Mouse (Mus musculus) thymus, adult 2 months (tissue): ENCODE measurements at regions not wholly inside any gene's neighbourhood (a gene's known extent, or its start where the extent isn't known, plus 50 kb on each side); places are given as distances from the start of the nearest gene placed in this dataset.

Experiments
- DNase-seq: peaks from one replicate; pipeline ENCODE4 v3.0.0; 2021
- H3K27ac ChIP-seq: fragments of 200-500 bp; 2 replicates; pipeline ENCODE4 v1.5.1; 2012; ENCODE audit warnings: low read length, control low read depth; ENCODE audit not compliant: control insufficient read depth, insufficient read depth
- H3K27me3 ChIP-seq: fragments of 200-500 bp; 2 replicates; pipeline ENCODE4 v1.6.1; 2012; ENCODE audit warnings: mild to moderate bottlenecking, low read length, moderate library complexity, mixed read lengths; ENCODE audit not compliant: control insufficient read depth, insufficient read depth
- H3K36me3 ChIP-seq: fragments of 200-500 bp; 2 replicates; pipeline ENCODE4 v1.6.1; 2012; ENCODE audit warnings: mild to moderate bottlenecking, low read length, moderate library complexity; ENCODE audit not compliant: control insufficient read depth, insufficient read depth
- H3K4me1 ChIP-seq: fragments of 200-500 bp; replicated peaks from 2 replicates; pipeline ENCODE4 v1.6.1; 2012; ENCODE audit warnings: low read length; ENCODE audit not compliant: control insufficient read depth, insufficient read depth
- H3K4me3 ChIP-seq: fragments of 200-500 bp; 2 replicates; pipeline ENCODE4 v1.5.1; 2012; ENCODE audit warnings: mild to moderate bottlenecking, low read length, control low read depth, moderate library complexity; ENCODE audit not compliant: control insufficient read depth, insufficient read depth
- CTCF ChIP-seq: fragments of 200-500 bp; IDR thresholded peaks from 2 replicates; pipeline ENCODE4 v1.5.1; 2012; ENCODE audit warnings: mild to moderate bottlenecking, control low read depth, low read length, moderate library complexity, borderline replicate concordance; ENCODE audit not compliant: control insufficient read depth, poor library complexity, insufficient read depth; ENCODE audit errors: extremely low read depth
- POLR2A ChIP-seq: fragments of 200-500 bp; IDR thresholded peaks from 2 replicates; pipeline ENCODE4 v1.6.1; 2012; ENCODE audit warnings: mild to moderate bottlenecking, low read length, control low read depth, moderate library complexity; ENCODE audit not compliant: control insufficient read depth, poor library complexity, insufficient read depth; ENCODE audit errors: extremely low read depth
- WGBS: fragments of 180-500 bp; shearing (Covaris S2); methylation state at CpG from one replicate; pipeline ENCODE4 v1.1.7; 2018; 5-methylcytosine and 5-hydroxymethylcytosine counted together

DNA sequence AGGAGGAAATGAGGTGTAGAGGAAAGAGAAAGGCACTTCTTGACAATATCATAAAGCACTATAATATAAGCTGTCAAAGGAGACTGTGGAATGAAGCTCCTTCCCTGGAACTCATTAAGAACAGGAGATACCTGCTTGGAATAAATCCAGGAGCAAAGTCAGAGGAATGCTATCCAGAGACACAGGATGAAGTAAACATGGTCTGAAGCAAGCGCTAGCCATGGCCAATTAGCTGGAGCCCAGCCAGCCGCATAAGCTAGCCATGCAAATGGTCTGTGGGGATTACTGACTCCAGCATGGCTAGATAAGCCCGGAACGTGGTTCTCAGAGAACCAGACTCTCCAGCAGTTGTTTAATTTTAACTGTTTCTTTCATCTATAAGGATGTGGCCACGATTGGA lies 54.9 kb upstream of the Gpc3 start:
- no peak overlapping the region for H3K27ac ChIP-seq
- no peaks in the 10 kb centered on the region for H3K27me3 ChIP-seq
- H3K36me3 ChIP-seq: no peaks in the 10 kb centered on the region
- DNase-seq: no peak
- 90% methylated on average over 5 of the region's 5 CpGs for WGBS
- TF ChIP-seq POLR2A (no peak), CTCF (no peak)
- H3K4me1 ChIP-seq: no peaks in the 10 kb centered on the region
- H3K4me3 ChIP-seq: no peak overlapping the region

DNA sequence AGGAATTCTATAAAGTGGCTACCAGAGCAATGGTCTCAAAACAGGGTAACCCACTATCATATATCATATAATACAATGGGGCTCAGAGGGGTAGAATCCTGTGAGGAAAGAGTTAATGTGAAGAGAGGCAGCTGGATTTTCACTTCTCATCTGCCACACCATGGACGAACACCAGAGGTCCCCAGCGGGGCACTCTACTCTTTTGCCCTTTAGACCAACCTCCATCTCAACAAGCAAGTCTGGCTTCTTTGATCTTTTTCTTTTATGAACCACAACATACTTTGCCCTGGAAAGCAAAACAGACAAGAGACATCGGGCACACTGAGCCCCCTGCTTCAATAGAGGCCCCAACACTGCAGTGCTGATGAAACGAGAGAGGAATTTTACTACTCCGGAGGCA lies 65.3 kb upstream of the Gpc3 start:
- TF ChIP-seq POLR2A (no peak), CTCF (no peak)
- Histone ChIP-seq H3K4me3 (no peak overlapping the region), H3K27ac (no peak overlapping the region), H3K4me1 (peaks cover 4% of the 10 kb centered on the region), H3K27me3 (no peaks in the 10 kb centered on the region), H3K36me3 (no peaks in the 10 kb centered on the region)
- WGBS: 6% methylated on average over 5 of the region's 5 CpGs
- peak; percentile 63 for DNase-seq

DNA sequence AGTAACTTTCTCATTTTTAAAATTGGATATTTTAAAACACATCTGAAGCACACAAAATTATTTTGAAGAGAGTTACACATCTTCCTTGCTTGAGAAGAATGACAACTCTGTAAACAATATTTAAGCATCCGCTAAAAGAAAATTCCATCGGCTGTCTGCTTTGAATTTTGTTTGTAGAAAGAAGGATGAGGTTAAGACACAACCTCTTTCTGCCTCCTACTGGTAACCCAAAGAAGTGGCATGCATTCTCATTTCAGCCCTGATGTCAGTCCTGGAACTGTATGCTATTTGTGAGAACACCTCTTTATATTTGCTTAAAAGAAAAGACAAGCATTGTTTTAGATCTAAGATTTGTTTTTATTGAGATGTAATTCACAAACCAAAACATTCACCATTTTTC lies 80.6 kb upstream of the Gpc3 start:
- no peaks in the 10 kb centered on the region for H3K27me3 ChIP-seq
- no peak for DNase-seq
- no peak overlapping the region for H3K27ac ChIP-seq
- no peaks in the 10 kb centered on the region for H3K36me3 ChIP-seq
- 52% methylated on average over 2 of the region's 2 CpGs for WGBS
- no peak overlapping the region for H3K4me3 ChIP-seq
- TF ChIP-seq CTCF: no peak
- TF ChIP-seq POLR2A: no peak
- H3K4me1 ChIP-seq: no peaks in the 10 kb centered on the region

DNA sequence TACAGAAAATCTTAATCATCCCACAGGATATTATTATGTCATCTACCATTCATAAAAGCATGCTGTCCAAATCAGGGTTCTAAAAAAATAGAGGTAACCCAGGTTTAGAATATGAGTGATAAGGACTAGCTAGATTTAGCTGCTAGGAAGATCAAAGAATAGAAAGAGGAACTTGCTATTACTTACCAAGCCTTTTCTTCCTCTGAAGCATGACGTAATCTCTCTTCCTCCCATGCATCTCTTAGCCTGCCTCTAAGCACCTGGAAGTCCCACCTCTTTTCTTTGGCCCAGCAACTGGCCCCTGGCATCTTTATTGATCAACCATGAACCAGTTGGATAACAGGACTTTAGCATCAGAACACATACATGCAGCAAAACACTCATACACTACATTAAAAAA lies 85.9 kb upstream of the Gpc3 start:
- DNase-seq: no peak
- Histone ChIP-seq H3K27me3 (no peaks in the 10 kb centered on the region), H3K4me3 (no peak overlapping the region), H3K27ac (no peak overlapping the region), H3K4me1 (no peaks in the 10 kb centered on the region), H3K36me3 (no peaks in the 10 kb centered on the region)
- 5% methylated on average over 1 of the region's 1 CpGs for WGBS
- TF ChIP-seq CTCF (no peak), POLR2A (no peak)

DNA sequence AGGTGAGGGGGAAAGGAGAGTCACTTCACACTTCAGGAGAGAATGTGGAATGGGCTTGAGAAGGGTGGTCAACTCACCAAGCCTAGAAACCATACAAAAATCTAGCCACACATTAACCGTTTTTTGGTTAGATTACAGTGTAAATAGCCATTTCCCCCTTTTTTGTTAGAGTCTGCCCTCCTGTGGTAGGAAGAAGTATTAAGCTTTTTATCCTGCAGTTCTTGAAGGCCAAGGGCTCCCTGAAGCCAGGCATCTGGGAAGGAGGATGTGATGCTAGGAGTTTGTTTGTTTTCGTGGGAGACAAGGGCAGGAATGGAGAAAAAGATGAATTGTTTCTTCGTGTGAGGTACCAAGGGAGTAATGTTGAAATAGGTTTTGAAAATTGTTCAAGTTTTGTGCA lies 73.5 kb upstream of the Ccdc160 start:
- no peak for TF ChIP-seq CTCF
- WGBS: 20% methylated on average over 3 of the region's 3 CpGs
- H3K27me3 ChIP-seq: no peaks in the 10 kb centered on the region

GRCm38 (mm10) chrX:52738116-52738515 lies 52.9 kb upstream of the Ccdc160 start:
- TF ChIP-seq CTCF (no peak), POLR2A (no peak)
- Histone ChIP-seq H3K4me3 (no peak overlapping the region), H3K27me3 (no peaks in the 10 kb centered on the region), H3K36me3 (no peaks in the 10 kb centered on the region), H3K4me1 (no peaks in the 10 kb centered on the region), H3K27ac (no peak overlapping the region)
- no peak for DNase-seq
- 85% methylated on average over 3 of the region's 3 CpGs for WGBS

More for the DNA sequence above, 73.5 kb upstream of the Ccdc160 start:
- no peak for DNase-seq
- H3K36me3 ChIP-seq: no peaks in the 10 kb centered on the region
- no peak overlapping the region for H3K27ac ChIP-seq
- H3K4me1 ChIP-seq: no peaks in the 10 kb centered on the region
- H3K4me3 ChIP-seq: no peak overlapping the region
